ENCODE assay signal across 27 mouse cellular contexts in the genomic region with DNA sequence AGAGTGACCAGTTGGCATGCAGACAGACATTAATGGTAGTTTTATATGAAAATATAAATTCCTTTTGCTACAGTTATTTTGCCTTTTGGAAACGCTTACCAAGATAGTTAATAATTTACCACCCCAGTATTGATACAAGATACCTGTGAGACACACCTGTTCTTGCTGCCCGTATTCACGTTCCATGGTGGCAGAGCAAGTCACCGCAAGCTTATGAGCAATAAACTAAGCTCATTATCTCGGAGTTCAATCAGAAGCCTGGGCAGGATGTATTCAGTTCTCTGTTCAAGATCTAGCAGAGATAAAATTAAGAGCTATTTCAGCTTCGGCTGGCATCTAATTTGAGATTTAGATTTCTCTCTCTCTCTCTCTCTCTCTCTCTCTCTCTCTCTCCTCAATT.
DNase-seq lines count a peak whose midpoint lies in the region; ATAC-seq and TF ChIP-seq lines count a peak whose summit lies in the region.
"Had no signal": no experiment of that assay in that cellular context is flagged by ENCODE, and none has a peak within 500 bp of the region (broad histone marks: within the 10 kb centered on the region; RNA-seq: fewer than 3 reads in every experiment).

No protein-coding gene starts in this region.

- peak; percentile 5 for DNase-seq in liver, adult 2 months (ENCODE audit: extremely low read depth, low read depth, low spot score)
- no peak for DNase-seq in liver
- DNase-seq in large intestine, adult 2 months (ENCODE audit: low read depth, low spot score): peak; percentile 46
- DNase-seq in stomach, postnatal 0 days (ENCODE audit: low spot score): peak; percentile 33
- DNase-seq in kidney, postnatal 4 days: no peak
- DNase-seq in heart, postnatal 36 days: no peak
- DNase-seq: adrenal gland, adult 8-10 months; adrenal gland, postnatal 25 days; B cell, adult 2 months; cerebellum, adult 11-12 months; cerebellum, adult 8-10 months; cerebellum, postnatal 10 days; cerebellum, postnatal 36 days; embryo, embryonic 11 days; gastrocnemius, postnatal 14 days; heart, adult 11 months had no signal

- TF ChIP-seq CTCF in liver, adult 2 months (IDR thresholded peaks at IDR 0.05; ENCODE audit: low read depth, low read length): no peak
- TF ChIP-seq CTCF in stomach, postnatal 0 days (IDR thresholded peaks at IDR 0.05; ENCODE audit: low read depth): no peak

- TF ChIP-seq EP300 in stomach, postnatal 0 days (optimal IDR thresholded peaks at IDR 0.05): peak; percentile 75

- TF ChIP-seq POLR2A in liver, adult 2 months (IDR thresholded peaks at IDR 0.05; ENCODE audit: extremely low read depth, insufficient read depth, low read length): no peak

- H3K36me3 ChIP-seq in liver, adult 2 months (ENCODE audit: control insufficient read depth, insufficient read depth, low read length): no peaks in the 10 kb centered on the region
- H3K36me3 ChIP-seq in intestine, embryonic 15.5 days: no peaks in the 10 kb centered on the region
- H3K36me3 ChIP-seq in stomach, postnatal 0 days (ENCODE audit: control insufficient read depth, insufficient read depth, low read length): no peaks in the 10 kb centered on the region
- H3K36me3 ChIP-seq: embryonic facial prominence, embryonic 10.5 days; embryonic facial prominence, embryonic 13.5 days; hindbrain, embryonic 10.5 days had no signal

- ATAC-seq in intestine, embryonic 15.5 days: peak; percentile 91
- ATAC-seq in stomach, postnatal 0 days (ENCODE audit: low FRiP score, low TSS enrichment): peak; percentile 79; the same call in 1 of the 2 replicates
- ATAC-seq: activated CD4-positive, CD25-positive, alpha-beta regulatory T cell, adult 4 months; forebrain, embryonic 13.5 days; forebrain, embryonic 16.5 days; hindbrain, postnatal 0 days had no signal

- no peak overlapping the region for H3K9ac ChIP-seq in liver, adult 2 months (ENCODE audit: low read depth, low read length)
- no peak overlapping the region for H3K9ac ChIP-seq in intestine, embryonic 15.5 days
- no peak overlapping the region for H3K9ac ChIP-seq in stomach, postnatal 0 days (ENCODE audit: low read length)
- H3K9ac ChIP-seq: embryonic facial prominence, embryonic 13.5 days; forebrain, embryonic 13.5 days; hindbrain, embryonic 14.5 days had no signal

- H3K27me3 ChIP-seq in liver, adult 2 months (ENCODE audit: control insufficient read depth, insufficient read depth, low read length): no peaks in the 10 kb centered on the region
- no peaks in the 10 kb centered on the region for H3K27me3 ChIP-seq in intestine, embryonic 15.5 days (replicated peaks)
- H3K27me3 ChIP-seq in stomach, postnatal 0 days (ENCODE audit: control insufficient read depth, insufficient read depth, low read length): no peaks in the 10 kb centered on the region
- H3K27me3 ChIP-seq: embryonic facial prominence, embryonic 13.5 days; forebrain, embryonic 13.5 days had no signal

- H3K4me3 ChIP-seq in liver, adult 2 months (ENCODE audit: insufficient read depth, low read depth, low read length): no peak overlapping the region
- H3K4me3 ChIP-seq in intestine, embryonic 15.5 days (replicated peaks): no peak overlapping the region
- no peak overlapping the region for H3K4me3 ChIP-seq in stomach, postnatal 0 days (ENCODE audit: low read depth, low read length)
- H3K4me3 ChIP-seq: embryonic facial prominence, embryonic 10.5 days; embryonic facial prominence, embryonic 13.5 days; erythroblast, embryonic 14.5 days; forebrain, embryonic 13.5 days; hindbrain, embryonic 10.5 days had no signal

- intact Hi-C loops in heart, postnatal 36 days (cut with DNase I): no loop called here

- WGBS in liver, adult 2 months: 42% methylated on average over 6 of the region's 6 CpGs
- WGBS in intestine, embryonic 15.5 days: 49% methylated on average over 6 of the region's 6 CpGs
- 30% methylated on average over 6 of the region's 6 CpGs for WGBS in large intestine, adult 2 months
- WGBS in stomach, postnatal 0 days: 44% methylated on average over 6 of the region's 6 CpGs

- no peak overlapping the region for H3K27ac ChIP-seq in liver, adult 2 months (replicated peaks; ENCODE audit: insufficient read depth, low read depth, low read length)
- H3K27ac ChIP-seq in intestine, embryonic 15.5 days: no peak overlapping the region
- H3K27ac ChIP-seq in stomach, postnatal 0 days (replicated peaks): no peak overlapping the region
- H3K27ac ChIP-seq: embryonic facial prominence, embryonic 10.5 days; embryonic facial prominence, embryonic 13.5 days; forebrain, embryonic 13.5 days; hindbrain, embryonic 10.5 days; hindbrain, embryonic 14.5 days; hindbrain, postnatal 0 days had no signal

- no peaks in the 10 kb centered on the region for H3K4me1 ChIP-seq in liver, adult 2 months (ENCODE audit: control insufficient read depth, insufficient read depth, low read length)
- no peaks in the 10 kb centered on the region for H3K4me1 ChIP-seq in intestine, embryonic 15.5 days (replicated peaks)
- H3K4me1 ChIP-seq in stomach, postnatal 0 days (replicated peaks; ENCODE audit: control insufficient read depth, insufficient read depth): 0 out of 2 replicates have a peak, but pooled peaks cover 2% of the 10 kb centered on the region
- H3K4me1 ChIP-seq: embryonic facial prominence, embryonic 13.5 days; forebrain, embryonic 13.5 days had no signal

- H3K4me2 ChIP-seq in intestine, embryonic 15.5 days (replicated peaks): no peak overlapping the region
- H3K4me2 ChIP-seq in stomach, postnatal 0 days (replicated peaks; ENCODE audit: low read depth): no peak overlapping the region
- H3K4me2 ChIP-seq: embryonic facial prominence, embryonic 13.5 days; forebrain, embryonic 13.5 days; heart, embryonic 11.5 days; hindbrain, embryonic 14.5 days had no signal

- H3K9me3 ChIP-seq in intestine, embryonic 15.5 days: no peaks in the 10 kb centered on the region
- H3K9me3 ChIP-seq in stomach, postnatal 0 days (ENCODE audit: control insufficient read depth, low read length): no peaks in the 10 kb centered on the region
- H3K9me3 ChIP-seq: embryonic facial prominence, embryonic 10.5 days; embryonic facial prominence, embryonic 13.5 days; forebrain, embryonic 13.5 days; hindbrain, embryonic 10.5 days had no signal

- no peaks in the 10 kb centered on the region for H3K79me2 ChIP-seq in liver, adult 2 months (ENCODE audit: control insufficient read depth, insufficient read depth, low read length)

Comparison
In these comparisons a context has a peak if more than half of its experiments do, and no peak if none do; other contexts are left out.
1. DNase-seq: peak in liver, adult 2 months (single experiment), large intestine, adult 2 months (single experiment) and stomach, postnatal 0 days (single experiment); none in liver (single experiment), kidney, postnatal 4 days (0 of 2) and heart, postnatal 36 days (0 of 2).